Mouse (Mus musculus) megakaryocyte, embryonic 14.5 days (primary cell): ENCODE results near the gene Lrrc9.

ENCODE experiments used
- FLI1 ChIP-seq: IDR thresholded peaks from 2 replicates; pipeline ENCODE4 v1.6.1; 2012; ENCODE audit warnings: low read length, inconsistent platforms, mixed read lengths
- GATA1 ChIP-seq: IDR thresholded peaks from 3 replicates; pipeline ENCODE4 v1.6.1; 2012; ENCODE audit warnings: mixed read lengths, low read length, inconsistent platforms, borderline replicate concordance

DNA sequence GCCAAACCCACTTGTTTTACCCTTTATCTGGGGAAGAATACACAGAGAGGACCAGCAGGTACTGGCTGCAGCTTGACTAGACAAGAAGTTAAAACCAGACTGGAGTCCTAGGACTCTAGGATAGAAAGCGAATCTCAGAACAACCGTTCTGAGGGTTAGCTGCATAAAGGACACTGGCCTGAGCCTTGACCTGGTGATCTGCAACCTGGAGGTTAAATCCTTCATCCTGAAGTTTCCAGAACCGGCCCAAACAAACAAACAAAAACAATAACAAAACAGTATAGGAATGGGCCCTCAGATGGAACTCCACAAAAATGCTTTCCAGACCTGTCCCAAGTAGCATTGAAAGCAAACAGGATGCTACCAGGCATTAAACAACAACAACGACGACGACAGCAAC is 32.7 kb upstream of the Lrrc9 start, which contains the start of gene Rtn1:
- TF ChIP-seq GATA1, result no peak
- no peak for TF ChIP-seq FLI1
